Mouse (Mus musculus): ENCODE data around the gene Snta1.

- TF ChIP-seq POLR2A (IDR thresholded peaks at IDR 0.05; ENCODE audit: insufficient read depth, low read depth, low read length) = no peak
- no peak for TF ChIP-seq CTCF (IDR thresholded peaks at IDR 0.05; ENCODE audit: insufficient read depth, low read depth, low read length)
Observed at GRCm38 (mm10) chr2:154454605-154455004, 46.7 kb upstream of the Snta1 start.

Data from olfactory bulb, adult 2 months (tissue).